ENCODE assay signal across 31 mouse cellular contexts in the genomic region with DNA sequence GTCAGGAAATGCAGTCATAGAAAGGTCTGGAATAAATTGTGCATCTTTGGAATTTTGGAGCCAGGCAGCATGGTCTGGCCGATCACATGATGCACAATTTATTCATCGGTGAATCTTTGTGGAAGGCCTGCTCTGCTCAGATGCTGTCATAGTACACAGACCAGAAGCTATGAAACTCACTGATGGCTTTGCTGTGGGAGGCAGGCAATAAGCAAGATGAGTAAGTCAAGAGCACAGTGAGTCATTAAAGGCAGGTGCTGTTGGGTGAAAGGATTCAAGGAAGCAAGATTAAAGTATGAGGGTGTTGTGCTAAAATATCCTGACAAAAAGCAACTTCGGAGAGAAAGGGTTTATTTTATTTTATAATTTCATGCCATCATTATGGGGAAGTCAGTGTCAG. TPM values are rescaled to one million over a fixed set of nuclear protein-coding genes. Genes with fewer than 3 reads are reported as not detected.
DNase-seq lines count a peak whose midpoint lies in the region; ATAC-seq lines count a peak whose summit lies in the region.
"Had no signal": no experiment of that assay in that cellular context is flagged by ENCODE, and none has a peak within 500 bp of the region (broad histone marks: within the 10 kb centered on the region; RNA-seq: fewer than 3 reads in every experiment).

No protein-coding gene starts in this region.

- no peak overlapping the region for H3K4me3 ChIP-seq in midbrain, embryonic 14.5 days (replicated peaks; ENCODE audit: low read depth, low read length)
- H3K4me3 ChIP-seq: embryonic facial prominence, embryonic 10.5 days; embryonic facial prominence, embryonic 13.5 days; erythroblast, embryonic 14.5 days; forebrain, embryonic 12.5 days; forebrain, embryonic 15.5 days; hindbrain, embryonic 12.5 days; hindbrain, embryonic 15.5 days had no signal

- intact Hi-C loops in left cerebral cortex, postnatal 14 days (cut with DNase I): no loop called here

- peak; percentile 11 to 24 for DNase-seq in layer of hippocampus, adult 18-20 months (ENCODE audit: low spot score in 2 of 2)
- no peak for DNase-seq in layer of hippocampus, adult 11-12 months (ENCODE audit: low spot score)
- peak; percentile 4 to 9 for DNase-seq in left cerebral cortex, adult 18-20 months (ENCODE audit: low spot score in 2 of 2)
- no peak for DNase-seq in left cerebral cortex, postnatal 14 days (ENCODE audit: low spot score in 2 of 2)
- DNase-seq in right cerebral cortex, adult 2 months (ENCODE audit: low spot score in 2 of 2): peak; percentile 18 to 31
- DNase-seq in right cerebral cortex, postnatal 14 days: no peak
- no peak for DNase-seq in midbrain, embryonic 14.5 days
- DNase-seq: adrenal gland, adult 2 months; adrenal gland, postnatal 14 days; cerebellum, adult 11-12 months; cerebellum, adult 8-10 months; cerebellum, postnatal 10 days; cerebellum, postnatal 36 days; embryo, embryonic 11 days; gastrocnemius, postnatal 10 days; heart, adult 11 months had no signal

- no peak for ATAC-seq in midbrain, embryonic 14.5 days (ENCODE audit: low FRiP score, low TSS enrichment)
- ATAC-seq: CD4-positive, CD25-positive, alpha-beta regulatory T cell, adult 4 months; forebrain, embryonic 15.5 days had no signal

- WGBS in midbrain, embryonic 14.5 days: 95% methylated on average over 3 of the region's 3 CpGs

- H3K27ac ChIP-seq in midbrain, embryonic 14.5 days (replicated peaks; ENCODE audit: low read depth, low read length): no peak overlapping the region
- H3K27ac ChIP-seq: embryonic facial prominence, embryonic 10.5 days; embryonic facial prominence, embryonic 13.5 days; forebrain, embryonic 12.5 days; forebrain, embryonic 15.5 days; hindbrain, embryonic 12.5 days; hindbrain, embryonic 15.5 days had no signal

- no peaks in the 10 kb centered on the region for H3K4me1 ChIP-seq in midbrain, embryonic 14.5 days (ENCODE audit: control insufficient read depth, insufficient read depth, low read length)
- H3K4me1 ChIP-seq: embryonic facial prominence, embryonic 10.5 days; embryonic facial prominence, embryonic 13.5 days; forebrain, embryonic 15.5 days; hindbrain, embryonic 12.5 days; hindbrain, embryonic 15.5 days had no signal

- H3K9me3 ChIP-seq in midbrain, embryonic 14.5 days (ENCODE audit: control insufficient read depth, low read length): no peaks in the 10 kb centered on the region
- H3K9me3 ChIP-seq: embryonic facial prominence, embryonic 10.5 days; forebrain, embryonic 12.5 days; forebrain, embryonic 15.5 days; hindbrain, embryonic 12.5 days; hindbrain, embryonic 15.5 days had no signal

- no peaks in the 10 kb centered on the region for H3K27me3 ChIP-seq in midbrain, embryonic 14.5 days (ENCODE audit: control insufficient read depth, insufficient read depth, low read length)
- H3K27me3 ChIP-seq: embryonic facial prominence, embryonic 13.5 days; forebrain, embryonic 12.5 days; forebrain, embryonic 15.5 days; hindbrain, embryonic 15.5 days had no signal

- H3K9ac ChIP-seq in midbrain, embryonic 14.5 days (replicated peaks; ENCODE audit: low read length): no peak overlapping the region
- H3K9ac ChIP-seq: embryonic facial prominence, embryonic 13.5 days; forebrain, embryonic 12.5 days; forebrain, embryonic 15.5 days; hindbrain, embryonic 12.5 days; hindbrain, embryonic 15.5 days had no signal

- no peak overlapping the region for H3K4me2 ChIP-seq in midbrain, embryonic 14.5 days (ENCODE audit: low read length)
- H3K4me2 ChIP-seq: embryonic facial prominence, embryonic 13.5 days; forebrain, embryonic 12.5 days; forebrain, embryonic 15.5 days; heart, embryonic 11.5 days; hindbrain, embryonic 12.5 days; hindbrain, embryonic 15.5 days had no signal

- no peaks in the 10 kb centered on the region for H3K36me3 ChIP-seq in midbrain, embryonic 14.5 days (ENCODE audit: control insufficient read depth, insufficient read depth, low read length)
- H3K36me3 ChIP-seq: embryonic facial prominence, embryonic 10.5 days; embryonic facial prominence, embryonic 13.5 days; forebrain, embryonic 12.5 days; forebrain, embryonic 15.5 days; hindbrain, embryonic 12.5 days; hindbrain, embryonic 15.5 days had no signal

RNA-seq across cellular contexts. Expression of a gene that starts 19.4 kb away (rescaled TPM):
- 1 to 10 TPM; 2.3 to 4.9 TPM for total RNA-seq in layer of hippocampus, adult 18-20 months (2021)
- total RNA-seq in left cerebral cortex, adult 18-20 months (2021): 1 to 10 TPM; 2.9 to 3.2 TPM
- 1 to 10 TPM; 2.1 to 3.4 TPM for total RNA-seq in left cerebral cortex, postnatal 14 days (2021)
- polyA plus RNA-seq in midbrain, embryonic 14.5 days (2014; fragmentation: Nextera tagmentation; extraction: Ambion mirVana): 1.1 and 1.2 TPM in 2 replicates
- total RNA-seq: adrenal gland, adult 2 months; adrenal gland, postnatal 14 days; hematopoietic stem cell, adult 5-6 weeks; MEL had no signal
- polyA plus RNA-seq: CD4-positive, CD25-positive, alpha-beta regulatory T cell, adult 4 months; embryonic facial prominence, embryonic 13.5 days; erythroblast, embryonic 14.5 days had no signal

RNA-seq across cellular contexts. Expression of a gene that starts 22.6 kb away (rescaled TPM):
- total RNA-seq in layer of hippocampus, adult 18-20 months (2021): 1 to 10 TPM; 1.4 to 1.8 TPM
- 1 to 10 TPM; 1.6 to 2.3 TPM for total RNA-seq in left cerebral cortex, adult 18-20 months (2021)
- not detected for total RNA-seq in left cerebral cortex, postnatal 14 days (2021)
- not detected in 2 replicates for polyA plus RNA-seq in midbrain, embryonic 14.5 days (2014; fragmentation: Nextera tagmentation; extraction: Ambion mirVana)
- total RNA-seq: gastrocnemius, postnatal 4 days; hematopoietic stem cell, adult 5-6 weeks had no signal
- polyA plus RNA-seq: brain, embryonic 14.5 days; C2C12; CD4-positive, CD25-positive, alpha-beta regulatory T cell, adult 4 months; erythroblast, embryonic 14.5 days; forebrain, embryonic 15.5 days; heart, embryonic 11.5 days; heart, postnatal 0 days; hindbrain, embryonic 12.5 days; hindbrain, embryonic 15.5 days had no signal

RNA-seq across cellular contexts. Expression of a gene that starts 51.0 kb away (rescaled TPM):
- total RNA-seq in layer of hippocampus, adult 18-20 months (2021): 10 to 100 TPM in 1 of 2 experiments, 1 to 10 TPM in 1; 9.5 to 12.6 TPM
- 1 to 10 TPM; 8.8 to 8.9 TPM for total RNA-seq in left cerebral cortex, adult 18-20 months (2021)
- 10 to 100 TPM in 1 of 2 experiments, 1 to 10 TPM in 1; 9.6 to 10.7 TPM for total RNA-seq in left cerebral cortex, postnatal 14 days (2021)
- polyA plus RNA-seq in midbrain, embryonic 14.5 days (2014; fragmentation: Nextera tagmentation; extraction: Ambion mirVana): 9.8 and 14.6 TPM in 2 replicates

Comparison
In these comparisons a context has a peak if more than half of its experiments do, and no peak if none do; other contexts are left out.
1. DNase-seq: peak in layer of hippocampus, adult 18-20 months (2 of 2), left cerebral cortex, adult 18-20 months (2 of 2) and right cerebral cortex, adult 2 months (2 of 2); none in layer of hippocampus, adult 11-12 months (single experiment), left cerebral cortex, postnatal 14 days (0 of 2), right cerebral cortex, postnatal 14 days (single experiment) and midbrain, embryonic 14.5 days (single experiment).